Mouse (Mus musculus): ENCODE measurements at regions not wholly inside any gene's neighbourhood (a gene's known extent, or its start where the extent isn't known, plus 50 kb on each side); places are given as distances from the start of the nearest gene placed in this dataset.

DNA sequence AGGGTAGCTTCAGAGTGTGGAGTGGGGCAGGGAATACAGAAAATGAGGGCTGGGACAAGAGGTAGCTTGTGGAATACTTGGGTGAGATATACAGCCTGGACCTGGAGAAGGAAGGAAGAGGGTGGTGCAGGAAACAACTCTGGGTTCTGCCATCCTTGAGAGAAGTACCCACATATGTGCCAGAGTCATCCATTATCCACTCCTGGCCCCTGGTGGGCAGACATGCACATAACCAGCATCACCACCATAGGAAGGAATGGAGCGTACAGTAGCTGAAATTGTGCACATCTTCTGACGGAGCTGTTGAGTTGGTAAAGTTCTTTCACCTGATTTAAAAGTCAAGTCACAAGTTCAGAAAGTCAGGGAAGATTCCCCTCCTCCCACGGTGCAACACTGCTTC lies 262.9 kb upstream of the Kdm8 start:
- TF ChIP-seq CTCF (IDR thresholded peaks at IDR 0.05 in 2 of 3, conservative IDR thresholded peaks at IDR 0.05 in 1 of 3; ENCODE audit: control insufficient read depth in 1 of 3, insufficient read depth in 1 of 3, low read depth in 2 of 3, low read length in 3 of 3, poor library complexity in 1 of 3, severe bottlenecking in 1 of 3) (no peak), EP300 (IDR thresholded peaks at IDR 0.05; ENCODE audit: low read depth in 1 of 2, low read length in 2 of 2) (no peak), BHLHE40 (IDR thresholded peaks at IDR 0.05; ENCODE audit: borderline replicate concordance, low read depth, low read length) (no peak), POLR2A (IDR thresholded peaks at IDR 0.05; ENCODE audit: control insufficient read depth in 1 of 2, insufficient read depth in 1 of 2, low read depth in 1 of 2, low read length in 2 of 2, poor library complexity in 1 of 2) (no peak), TBP (IDR thresholded peaks at IDR 0.05; ENCODE audit: low read depth, low read length) (no peak), MEF2A (IDR thresholded peaks at IDR 0.05; ENCODE audit: extremely low read depth, insufficient replicate concordance, low read depth, low read length, poor library complexity, severe bottlenecking) (no peak), ZNF384 (IDR thresholded peaks at IDR 0.05; ENCODE audit: low read depth, low read length) (no peak), MYB (IDR thresholded peaks at IDR 0.05; ENCODE audit: low read depth, low read length) (no peak), GATA1 (IDR thresholded peaks at IDR 0.05; ENCODE audit: low read depth, low read length) (no peak), CHD1 (IDR thresholded peaks at IDR 0.05; ENCODE audit: low read depth, low read length) (no peak), E2F4 (IDR thresholded peaks at IDR 0.05; ENCODE audit: borderline replicate concordance, low read depth, low read length) (no peak), ETS1 (IDR thresholded peaks at IDR 0.05; ENCODE audit: low read depth, low read length) (no peak)

Data from MEL (cell line).